Mouse (Mus musculus): ENCODE measurements around the gene Dleu7. TPM values are rescaled to one million over a fixed set of nuclear protein-coding genes. Genes with fewer than 3 reads are reported as not detected.
A peak's percentile ranks its signal among the peaks of the same experiment; 100 is the strongest.

Dleu7 gene
- polyA plus RNA-seq, 1 experiment from 2014 or later = 0.78 TPM

- H3K9ac ChIP-seq (ENCODE audit: low read length) = no peak overlapping the region
Observed at GRCm38 (mm10) chr14:62329631-62330030, 36.8 kb upstream of the Dleu7 start.

GRCm38 (mm10) chr14:62328606-62329005, 35.8 kb upstream of the Dleu7 start:
- Histone ChIP-seq H3K36me3 (ENCODE audit: control insufficient read depth, insufficient read depth, low read length) (no peaks in the 10 kb centered on the region), H3K9ac (ENCODE audit: low read length) (peak overlapping the region; percentile 34; the same call in 1 of the 2 replicates), H3K4me2 (ENCODE audit: low read length) (no peak overlapping the region), H3K9me3 (ENCODE audit: control insufficient read depth, low read length) (no peaks in the 10 kb centered on the region), H3K27me3 (ENCODE audit: control insufficient read depth, insufficient read depth, low read length) (no peaks in the 10 kb centered on the region), H3K4me1 (ENCODE audit: control insufficient read depth in 2 of 2, insufficient read depth in 2 of 2, low read length in 2 of 2) (peaks cover 3 to 17% of the 10 kb centered on the region in 2 experiments), H3K27ac (replicated peaks in 1 of 2; ENCODE audit: control insufficient read depth in 1 of 2, insufficient read depth in 1 of 2, low read depth in 2 of 2, low read length in 2 of 2) (no peak overlapping the region; a peak in 1 of 4 replicates), H3K4me3 (ENCODE audit: control insufficient read depth in 1 of 2, insufficient read depth in 1 of 2, low read depth in 1 of 2, low read length in 2 of 2) (no peak overlapping the region)
- ATAC-seq (ENCODE audit: insufficient number of reproducible peaks, insufficient read depth, low FRiP score, low read depth) = no peak
- 37% methylated on average over 6 of the region's 6 CpGs for WGBS

More at GRCm38 (mm10) chr14:62329631-62330030, 36.8 kb upstream of the Dleu7 start:
- no peak overlapping the region for H3K27ac ChIP-seq (replicated peaks in 1 of 2; ENCODE audit: control insufficient read depth in 1 of 2, insufficient read depth in 1 of 2, low read depth in 2 of 2, low read length in 2 of 2)
- H3K4me1 ChIP-seq (ENCODE audit: control insufficient read depth in 2 of 2, insufficient read depth in 2 of 2, low read length in 2 of 2) = peaks cover 5 to 21% of the 10 kb centered on the region in 2 experiments
- no peak overlapping the region for H3K4me2 ChIP-seq (ENCODE audit: low read length)
- no peaks in the 10 kb centered on the region for H3K36me3 ChIP-seq (ENCODE audit: control insufficient read depth, insufficient read depth, low read length)
- no peak for ATAC-seq (ENCODE audit: insufficient number of reproducible peaks, insufficient read depth, low FRiP score, low read depth)
- WGBS = 82% methylated on average over 3 of the region's 3 CpGs
- H3K9me3 ChIP-seq (ENCODE audit: control insufficient read depth, low read length) = no peaks in the 10 kb centered on the region
- no peak overlapping the region for H3K4me3 ChIP-seq (ENCODE audit: control insufficient read depth in 1 of 2, insufficient read depth in 1 of 2, low read depth in 1 of 2, low read length in 2 of 2)
- no peaks in the 10 kb centered on the region for H3K27me3 ChIP-seq (ENCODE audit: control insufficient read depth, insufficient read depth, low read length)

GRCm38 (mm10) chr14:62327171-62327570, 34.3 kb upstream of the Dleu7 start:
- no peaks in the 10 kb centered on the region for H3K27me3 ChIP-seq (ENCODE audit: control insufficient read depth, insufficient read depth, low read length)
- H3K4me2 ChIP-seq (ENCODE audit: low read length) = no peak overlapping the region
- no peak overlapping the region for H3K27ac ChIP-seq (replicated peaks in 1 of 2; ENCODE audit: control insufficient read depth in 1 of 2, insufficient read depth in 1 of 2, low read depth in 2 of 2, low read length in 2 of 2)
- no peak for ATAC-seq (ENCODE audit: insufficient number of reproducible peaks, insufficient read depth, low FRiP score, low read depth)
- H3K4me3 ChIP-seq (ENCODE audit: control insufficient read depth in 1 of 2, insufficient read depth in 1 of 2, low read depth in 1 of 2, low read length in 2 of 2) = no peak overlapping the region
- H3K36me3 ChIP-seq (ENCODE audit: control insufficient read depth, insufficient read depth, low read length) = no peaks in the 10 kb centered on the region
- peaks cover 3 to 10% of the 10 kb centered on the region in 2 experiments for H3K4me1 ChIP-seq (ENCODE audit: control insufficient read depth in 2 of 2, insufficient read depth in 2 of 2, low read length in 2 of 2)
- H3K9me3 ChIP-seq (ENCODE audit: control insufficient read depth, low read length) = no peaks in the 10 kb centered on the region
- H3K9ac ChIP-seq (ENCODE audit: low read length) = no peak overlapping the region; the same call in 1 of the 2 replicates
- 37% methylated on average over 2 of the region's 2 CpGs for WGBS

GRCm38 (mm10) chr14:62326026-62326425, 33.2 kb upstream of the Dleu7 start:
- ATAC-seq (ENCODE audit: insufficient number of reproducible peaks, insufficient read depth, low FRiP score, low read depth) = no peak
- Histone ChIP-seq H3K36me3 (ENCODE audit: control insufficient read depth, insufficient read depth, low read length) (no peaks in the 10 kb centered on the region), H3K4me1 (ENCODE audit: control insufficient read depth in 2 of 2, insufficient read depth in 2 of 2, low read length in 2 of 2) (peaks cover 0 to 4% of the 10 kb centered on the region in 2 experiments; a peak in 1 of 4 replicates), H3K27ac (replicated peaks in 1 of 2; ENCODE audit: control insufficient read depth in 1 of 2, insufficient read depth in 1 of 2, low read depth in 2 of 2, low read length in 2 of 2) (no peak overlapping the region), H3K4me3 (ENCODE audit: control insufficient read depth in 1 of 2, insufficient read depth in 1 of 2, low read depth in 1 of 2, low read length in 2 of 2) (no peak overlapping the region), H3K9me3 (ENCODE audit: control insufficient read depth, low read length) (no peaks in the 10 kb centered on the region), H3K9ac (ENCODE audit: low read length) (no peak overlapping the region), H3K27me3 (ENCODE audit: control insufficient read depth, insufficient read depth, low read length) (no peaks in the 10 kb centered on the region), H3K4me2 (ENCODE audit: low read length) (no peak overlapping the region)
- WGBS = 75% methylated on average over 3 of the region's 3 CpGs

GRCm38 (mm10) chr14:62324943-62325342, 32.1 kb upstream of the Dleu7 start:
- H3K27me3 ChIP-seq (ENCODE audit: control insufficient read depth, insufficient read depth, low read length) = no peaks in the 10 kb centered on the region
- no peak overlapping the region for H3K4me2 ChIP-seq (ENCODE audit: low read length)
- H3K9ac ChIP-seq (ENCODE audit: low read length) = no peak overlapping the region
- H3K4me3 ChIP-seq (ENCODE audit: control insufficient read depth in 1 of 2, insufficient read depth in 1 of 2, low read depth in 1 of 2, low read length in 2 of 2) = no peak overlapping the region
- no peak for ATAC-seq (ENCODE audit: insufficient number of reproducible peaks, insufficient read depth, low FRiP score, low read depth)
- H3K9me3 ChIP-seq (ENCODE audit: control insufficient read depth, low read length) = no peaks in the 10 kb centered on the region
- H3K27ac ChIP-seq (replicated peaks in 1 of 2; ENCODE audit: control insufficient read depth in 1 of 2, insufficient read depth in 1 of 2, low read depth in 2 of 2, low read length in 2 of 2) = no peak overlapping the region
- peaks cover 0 to 4% of the 10 kb centered on the region in 2 experiments; a peak in 1 of 4 replicates for H3K4me1 ChIP-seq (ENCODE audit: control insufficient read depth in 2 of 2, insufficient read depth in 2 of 2, low read length in 2 of 2)
- 88% methylated on average over 5 of the region's 5 CpGs for WGBS
- H3K36me3 ChIP-seq (ENCODE audit: control insufficient read depth, insufficient read depth, low read length) = no peaks in the 10 kb centered on the region

- Histone ChIP-seq H3K4me3 (ENCODE audit: control insufficient read depth in 1 of 2, insufficient read depth in 1 of 2, low read depth in 1 of 2, low read length in 2 of 2) (no peak overlapping the region), H3K27me3 (ENCODE audit: control insufficient read depth, insufficient read depth, low read length) (no peaks in the 10 kb centered on the region), H3K4me1 (ENCODE audit: control insufficient read depth in 2 of 2, insufficient read depth in 2 of 2, low read length in 2 of 2) (peaks cover 0 to 4% of the 10 kb centered on the region in 2 experiments; a peak in 1 of 4 replicates), H3K27ac (replicated peaks in 1 of 2; ENCODE audit: control insufficient read depth in 1 of 2, insufficient read depth in 1 of 2, low read depth in 2 of 2, low read length in 2 of 2) (no peak overlapping the region), H3K4me2 (ENCODE audit: low read length) (no peak overlapping the region), H3K9me3 (ENCODE audit: control insufficient read depth, low read length) (no peaks in the 10 kb centered on the region), H3K36me3 (ENCODE audit: control insufficient read depth, insufficient read depth, low read length) (no peaks in the 10 kb centered on the region), H3K9ac (ENCODE audit: low read length) (no peak overlapping the region)
- ATAC-seq (ENCODE audit: insufficient number of reproducible peaks, insufficient read depth, low FRiP score, low read depth) = no peak
- 83% methylated on average over 5 of the region's 5 CpGs for WGBS
Observed at GRCm38 (mm10) chr14:62323457-62323856, 30.6 kb upstream of the Dleu7 start.

- no peak overlapping the region for H3K4me3 ChIP-seq (ENCODE audit: control insufficient read depth in 1 of 2, insufficient read depth in 1 of 2, low read depth in 1 of 2, low read length in 2 of 2)
- no peak for ATAC-seq (ENCODE audit: insufficient number of reproducible peaks, insufficient read depth, low FRiP score, low read depth)
Observed at GRCm38 (mm10) chr14:62322581-62323344, 29.9 kb upstream of the Dleu7 start.

More at GRCm38 (mm10) chr14:62322581-62323344, 29.9 kb upstream of the Dleu7 start:
- no peak overlapping the region for H3K9ac ChIP-seq (ENCODE audit: low read length)
- no peaks in the 10 kb centered on the region for H3K9me3 ChIP-seq (ENCODE audit: control insufficient read depth, low read length)
- peaks cover 0 to 4% of the 10 kb centered on the region in 2 experiments; a peak in 1 of 4 replicates for H3K4me1 ChIP-seq (ENCODE audit: control insufficient read depth in 2 of 2, insufficient read depth in 2 of 2, low read length in 2 of 2)
- no peaks in the 10 kb centered on the region for H3K36me3 ChIP-seq (ENCODE audit: control insufficient read depth, insufficient read depth, low read length)
- H3K27me3 ChIP-seq (ENCODE audit: control insufficient read depth, insufficient read depth, low read length) = no peaks in the 10 kb centered on the region
- H3K27ac ChIP-seq (replicated peaks in 1 of 2; ENCODE audit: control insufficient read depth in 1 of 2, insufficient read depth in 1 of 2, low read depth in 2 of 2, low read length in 2 of 2) = no peak overlapping the region
- 57% methylated on average over 6 of the region's 6 CpGs for WGBS
- no peak overlapping the region for H3K4me2 ChIP-seq (ENCODE audit: low read length)

Data from heart, embryonic 14.5 days (tissue).